Mouse (Mus musculus) myocyte (in vitro differentiated cells): ENCODE measurements around the gene Lag3. TPM values are rescaled to one million over a fixed set of nuclear protein-coding genes. Genes with fewer than 3 reads are reported as not detected.
"Not testable (repeated sequence)": the region's sequence is repeated elsewhere in the genome, so short reads cannot be mapped to it uniquely, and the experiment has no call there.

Source experiments
- H3K27me3 ChIP-seq: one replicate; pipeline ENCODE4 v1.6.1; 2011; ENCODE audit not compliant: control insufficient read depth, insufficient read depth, insufficient read length
- H3K36me3 ChIP-seq: one replicate; pipeline ENCODE4 v1.6.1; 2011; ENCODE audit not compliant: control insufficient read depth, insufficient read depth
- H3K4me2 ChIP-seq: one replicate; pipeline ENCODE4 v1.6.1; 2011; ENCODE audit warnings: low read depth, control low read depth
- H3K4me3 ChIP-seq: one replicate; pipeline ENCODE4 v1.5.1; 2011; ENCODE audit warnings: mild to moderate bottlenecking, control low read depth, moderate library complexity
- H3K79me2 ChIP-seq: one replicate; pipeline ENCODE4 v1.6.1; 2011; ENCODE audit not compliant: control insufficient read depth, insufficient read depth
- H3ac ChIP-seq: one replicate; pipeline ENCODE4 v1.6.1; 2011; ENCODE audit not compliant: control insufficient read depth, insufficient read length
- CEBPB ChIP-seq: IDR thresholded peaks from 2 replicates; pipeline ENCODE4 v1.6.1; 2011; ENCODE audit warnings: mild to moderate bottlenecking, moderate library complexity; ENCODE audit not compliant: poor library complexity, insufficient read depth, severe bottlenecking
- E2F4 ChIP-seq: IDR thresholded peaks from one replicate; pipeline ENCODE4 v1.6.1; 2011; ENCODE audit warnings: mild to moderate bottlenecking, control low read depth, moderate library complexity; ENCODE audit not compliant: insufficient read depth
- MAX ChIP-seq: IDR thresholded peaks from one replicate; pipeline ENCODE4 v1.6.1; 2011; ENCODE audit warnings: low read depth, mild to moderate bottlenecking, control low read depth
- MYOD1 ChIP-seq, 3 experiments: IDR thresholded peaks; one replicate each; pipeline ENCODE4 v1.6.1; 2011; ENCODE audit warnings: control low read depth in 2 of 3, low read depth in 2 of 3, mild to moderate bottlenecking in 2 of 3, moderate library complexity in 1 of 3; ENCODE audit not compliant: insufficient read length in 2 of 3, control insufficient read depth in 1 of 3
- MYOG ChIP-seq, 3 experiments: IDR thresholded peaks; one replicate each; pipeline ENCODE4 v1.6.1; 2011; ENCODE audit warnings: control low read depth in 2 of 3, low read depth in 2 of 3, mild to moderate bottlenecking in 2 of 3; ENCODE audit not compliant: insufficient read length in 2 of 3, control insufficient read depth in 1 of 3, insufficient read depth in 1 of 3
- POLR2A ChIP-seq: IDR thresholded peaks from one replicate; pipeline ENCODE4 v1.6.1; 2011; ENCODE audit warnings: low read depth, mild to moderate bottlenecking, control low read depth, moderate library complexity; ENCODE audit not compliant: insufficient read length
- POLR2AphosphoS2 ChIP-seq: IDR thresholded peaks from one replicate; pipeline ENCODE4 v1.6.1; 2011; ENCODE audit warnings: low read depth, control low read depth; ENCODE audit not compliant: insufficient read length
- REST ChIP-seq: IDR thresholded peaks from one replicate; pipeline ENCODE4 v1.6.1; 2011; ENCODE audit warnings: mild to moderate bottlenecking, control low read depth, moderate library complexity; ENCODE audit not compliant: insufficient read depth, insufficient read length
- SRF ChIP-seq: IDR thresholded peaks from one replicate; pipeline ENCODE4 v1.6.1; 2011; ENCODE audit warnings: low read depth; ENCODE audit not compliant: control insufficient read depth, insufficient read length
- TCF12 ChIP-seq: IDR thresholded peaks from one replicate; pipeline ENCODE4 v1.6.1; 2011; ENCODE audit warnings: mild to moderate bottlenecking, control low read depth; ENCODE audit not compliant: poor library complexity, insufficient read depth, severe bottlenecking
- TCF3 ChIP-seq: IDR thresholded peaks from one replicate; pipeline ENCODE4 v1.6.1; 2011; ENCODE audit warnings: low read depth, control low read depth; ENCODE audit not compliant: insufficient read length
- USF1 ChIP-seq: IDR thresholded peaks from one replicate; pipeline ENCODE4 v1.6.1; 2011; ENCODE audit warnings: low read depth, mild to moderate bottlenecking, control low read depth, moderate library complexity
- polyA plus RNA-seq: library from polyadenylated mRNA; unstranded; fragments of >200 nt; fragmentation: generic; extraction: Trizol; gene quantifications from one replicate; pipeline ENCODE4 v1.2.1, GENCODE M21; 2012; ENCODE audit warnings: missing spikeins

The Lag3 gene
- polyA plus RNA-seq, 1 experiment, result 0.41 TPM

DNA sequence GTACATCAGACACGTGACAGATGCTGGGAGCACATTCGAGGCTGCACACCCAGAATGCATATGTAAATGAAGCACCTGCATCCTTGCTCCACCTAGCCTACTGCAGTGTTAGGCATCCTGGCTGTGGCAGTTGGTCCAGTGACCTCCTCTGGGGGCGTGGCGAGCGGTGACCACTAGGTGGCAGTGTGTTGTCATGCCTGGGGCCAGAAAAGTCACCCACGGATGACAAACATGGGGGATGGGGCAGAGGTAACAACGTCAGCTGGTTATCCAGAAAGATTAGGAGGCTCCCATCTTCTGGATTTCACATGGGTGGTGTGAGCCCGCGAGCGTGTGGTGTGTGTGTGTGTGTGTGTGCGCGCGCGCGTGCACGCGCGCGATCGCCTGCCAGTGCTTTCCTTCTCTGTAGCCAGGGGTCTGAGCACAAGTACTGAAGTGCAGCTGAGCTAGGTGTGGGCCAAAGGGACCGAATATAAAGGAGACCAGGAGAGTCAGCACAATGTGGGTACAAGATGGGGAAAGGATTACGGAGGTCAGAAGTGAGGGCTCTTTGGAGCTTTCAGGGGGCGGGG is 7.8 kb downstream of the Lag3 start:
- peak overlapping the region; percentile 99 for H3K4me2 ChIP-seq
- no peak overlapping the region for H3ac ChIP-seq
- TF ChIP-seq MYOD1 (IDR thresholded peaks at IDR 0.05; ENCODE audit: control insufficient read depth in 1 of 3, insufficient read length in 2 of 3, low read depth in 2 of 3) (peak in 1 of 3 experiments; percentile 56), TCF3 (no peak), MYOG (IDR thresholded peaks at IDR 0.05; ENCODE audit: control insufficient read depth in 1 of 3, insufficient read depth in 1 of 3, insufficient read length in 2 of 3, low read depth in 2 of 3) (peak in 1 of 3 experiments; percentile 44), E2F4 (no peak)
- no peaks in the 10 kb centered on the region for H3K79me2 ChIP-seq
- peak overlapping the region; percentile 26 for H3K4me3 ChIP-seq
- H3K36me3 ChIP-seq, result no peaks in the 10 kb centered on the region
- no peaks in the 10 kb centered on the region for H3K27me3 ChIP-seq

DNA sequence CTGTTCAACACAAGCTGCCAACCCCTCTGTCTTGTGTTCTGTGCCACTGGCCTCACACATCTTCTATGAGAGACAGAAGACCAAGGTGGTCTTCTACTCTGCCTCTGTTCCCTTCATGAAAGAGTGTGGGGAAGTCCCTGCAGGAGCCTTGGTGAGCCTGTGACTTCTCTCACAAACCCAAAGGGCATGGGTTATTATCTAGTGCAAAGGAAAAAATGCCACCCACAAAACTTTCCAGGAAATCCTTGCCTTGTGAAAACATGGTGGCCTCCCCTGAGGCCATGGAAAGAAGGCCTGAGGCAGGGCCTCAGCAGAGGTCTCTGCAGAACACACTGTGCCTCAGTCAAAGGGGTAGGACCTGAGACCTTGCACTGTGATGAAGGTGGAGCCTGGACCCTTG is 9.7 kb downstream of the Lag3 start:
- Histone ChIP-seq H3K4me2 (no peak overlapping the region), H3K4me3 (no peak overlapping the region), H3K79me2 (no peaks in the 10 kb centered on the region), H3ac (no peak overlapping the region), H3K27me3 (no peaks in the 10 kb centered on the region), H3K36me3 (no peaks in the 10 kb centered on the region)
- TF ChIP-seq TCF3 (no peak), MAX (no peak), POLR2AphosphoS2 (no peak), TCF12 (no peak), POLR2A (no peak), CEBPB (no peak), SRF (no peak), REST (no peak), MYOD1 (IDR thresholded peaks at IDR 0.05; ENCODE audit: control insufficient read depth in 1 of 3, insufficient read length in 2 of 3, low read depth in 2 of 3) (no peak), USF1 (no peak), E2F4 (no peak), MYOG (IDR thresholded peaks at IDR 0.05; ENCODE audit: control insufficient read depth in 1 of 3, insufficient read depth in 1 of 3, insufficient read length in 2 of 3, low read depth in 2 of 3) (no peak)

DNA sequence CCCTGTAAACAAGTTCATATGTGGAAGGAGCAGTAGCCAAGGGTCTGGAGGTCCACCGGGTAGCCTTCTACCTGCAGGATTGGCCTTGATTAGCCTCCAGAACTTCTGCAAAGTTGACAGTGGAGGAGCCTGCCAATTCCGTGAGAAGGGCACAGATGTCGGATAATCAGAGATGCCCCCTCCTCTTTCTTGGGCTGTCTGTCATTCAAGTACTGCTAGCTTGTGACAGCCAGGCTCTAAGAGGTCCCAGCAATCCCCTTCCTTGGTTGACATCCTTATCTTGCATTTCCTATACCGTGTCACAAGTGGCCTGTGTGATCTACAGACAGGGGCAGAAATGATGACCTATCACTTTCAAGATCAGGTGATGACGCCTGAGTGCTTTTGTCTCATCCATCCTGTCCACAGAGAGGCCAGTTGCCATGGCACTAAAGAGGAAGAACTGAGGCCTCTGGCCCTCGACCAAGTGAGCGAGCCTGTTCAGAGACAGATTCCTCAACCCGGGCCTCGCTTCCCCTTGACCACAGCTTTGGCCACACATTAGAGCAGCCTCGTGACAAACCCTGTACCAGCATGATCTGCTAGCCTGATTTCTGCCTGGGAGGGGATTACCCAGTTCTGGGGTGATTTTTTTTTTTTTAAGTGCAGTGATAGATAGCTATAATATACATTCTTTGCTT is 10.6 kb downstream of the Lag3 start:
- no peak for TF ChIP-seq MYOD1 (IDR thresholded peaks at IDR 0.05; ENCODE audit: control insufficient read depth in 1 of 3, insufficient read length in 2 of 3, low read depth in 2 of 3)
- no peak for TF ChIP-seq CEBPB
- TF ChIP-seq SRF, result no peak
- no peaks in the 10 kb centered on the region for H3K27me3 ChIP-seq
- H3K79me2 ChIP-seq, result no peaks in the 10 kb centered on the region
- H3K36me3 ChIP-seq, result no peaks in the 10 kb centered on the region
- no peak overlapping the region for H3ac ChIP-seq
- no peak overlapping the region for H3K4me3 ChIP-seq
- no peak overlapping the region for H3K4me2 ChIP-seq

DNA sequence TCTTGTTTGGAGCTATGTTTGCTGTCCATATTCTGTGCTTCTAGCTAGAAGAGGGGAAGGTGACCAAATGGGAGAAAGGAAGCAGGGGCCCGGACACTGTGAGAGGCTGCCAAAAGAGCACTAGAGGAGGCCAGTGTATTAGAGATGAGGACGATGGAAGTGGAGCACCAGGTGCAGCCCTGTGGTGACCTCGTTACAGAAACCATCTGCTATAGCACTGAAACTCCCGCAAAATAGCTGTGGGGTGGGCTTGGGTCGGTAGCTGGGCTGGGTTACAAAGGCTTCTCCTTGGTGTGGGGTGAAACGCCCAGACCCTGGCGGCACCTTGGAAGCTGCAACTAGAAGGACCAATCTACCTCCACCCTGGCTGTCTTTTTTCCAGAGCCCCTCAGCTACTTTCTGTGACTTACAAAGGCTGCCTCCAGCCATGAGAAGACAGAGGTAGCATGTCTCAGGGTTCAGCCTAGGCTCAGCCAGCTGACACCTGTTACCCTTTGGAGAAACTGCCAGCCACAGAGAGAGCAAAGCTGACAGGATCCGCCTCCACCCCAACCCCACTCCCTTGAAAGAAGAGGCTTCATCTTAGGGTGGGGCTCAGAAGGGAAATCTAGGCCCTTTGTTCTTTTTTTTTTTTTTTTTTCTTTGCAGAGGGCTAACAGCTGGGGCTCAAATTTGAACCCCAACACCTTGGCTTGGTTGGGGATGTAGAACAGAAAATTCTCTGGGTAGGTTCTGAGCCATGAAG is 11.3 kb downstream of the Lag3 start:
- H3K27me3 ChIP-seq, result no peaks in the 10 kb centered on the region
- no peaks in the 10 kb centered on the region for H3K36me3 ChIP-seq
- TF ChIP-seq USF1 (no peak), MYOG (IDR thresholded peaks at IDR 0.05; ENCODE audit: control insufficient read depth in 1 of 3, insufficient read depth in 1 of 3, insufficient read length in 2 of 3, low read depth in 2 of 3) (peak in 1 of 3 experiments; percentile 22), MYOD1 (IDR thresholded peaks at IDR 0.05; ENCODE audit: control insufficient read depth in 1 of 3, insufficient read length in 2 of 3, low read depth in 2 of 3) (peak in 2 of 3 experiments; percentile 32 to 70)
- no peak overlapping the region for H3K4me3 ChIP-seq
- no peak overlapping the region for H3ac ChIP-seq
- no peaks in the 10 kb centered on the region for H3K79me2 ChIP-seq
- H3K4me2 ChIP-seq, result no peak overlapping the region

DNA sequence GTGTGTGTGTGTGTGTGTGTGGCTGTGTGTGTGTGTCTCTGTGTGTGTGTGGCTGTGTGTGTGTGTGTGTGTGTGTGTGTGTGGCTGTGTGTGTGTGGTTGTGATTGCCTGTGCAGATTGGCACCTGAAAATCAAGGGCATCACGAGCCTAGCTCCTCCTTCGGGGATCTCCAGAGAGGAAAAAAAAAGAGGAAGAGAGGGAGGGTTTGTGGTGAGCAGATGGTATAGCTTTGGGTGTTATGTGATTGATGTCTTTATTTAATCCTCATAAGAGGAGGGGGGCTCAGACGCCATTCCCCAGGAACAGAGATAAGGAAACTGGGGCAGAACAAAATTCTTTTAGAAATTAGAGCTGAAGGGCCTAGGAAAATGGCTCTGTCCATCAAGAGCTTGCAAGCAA is 13.1 kb downstream of the Lag3 start:
- Histone ChIP-seq H3ac (no peak overlapping the region), H3K36me3 (no peaks in the 10 kb centered on the region), H3K4me3 (no peak overlapping the region), H3K27me3 (no peaks in the 10 kb centered on the region), H3K4me2 (no peak overlapping the region), H3K79me2 (no peaks in the 10 kb centered on the region)
- TF ChIP-seq POLR2AphosphoS2 (no peak), MYOD1 (IDR thresholded peaks at IDR 0.05; ENCODE audit: control insufficient read depth in 1 of 3, insufficient read length in 2 of 3, low read depth in 2 of 3) (no peak), REST (no peak), POLR2A (no peak), USF1 (no peak), CEBPB (no peak), SRF (no peak), MYOG (IDR thresholded peaks at IDR 0.05; ENCODE audit: control insufficient read depth in 1 of 3, insufficient read depth in 1 of 3, insufficient read length in 2 of 3, low read depth in 2 of 3) (no peak), TCF12 (no peak), MAX (no peak), E2F4 (no peak), TCF3 (no peak)

DNA sequence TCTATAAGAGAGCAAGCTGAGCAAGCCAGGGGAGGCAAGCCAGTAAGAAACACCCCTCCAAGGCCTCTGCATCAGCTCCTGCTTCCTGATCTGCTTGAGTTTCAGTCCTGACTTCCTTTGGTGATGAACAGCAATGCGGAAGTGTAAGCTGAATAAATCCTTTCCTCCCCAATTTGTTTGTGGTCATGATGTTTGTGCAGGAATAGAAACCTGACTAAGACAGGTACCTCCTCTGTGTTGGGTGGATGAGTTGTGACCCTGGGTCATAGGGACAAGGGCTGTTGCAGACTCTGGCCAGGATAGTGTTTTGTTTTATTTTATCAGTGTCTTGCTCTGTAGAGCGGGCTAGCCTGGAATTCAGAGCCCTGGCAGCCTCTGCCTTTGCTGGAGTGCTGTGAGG is 17.4 kb downstream of the Lag3 start:
- H3K27me3 ChIP-seq, result peaks cover 18% of the 10 kb centered on the region
- H3K36me3 ChIP-seq, H3K4me2 ChIP-seq, H3ac ChIP-seq, H3K4me3 ChIP-seq, H3K79me2 ChIP-seq: not testable (repeated sequence)
